Mouse (Mus musculus): ENCODE results near the gene Egfl6.

- TF ChIP-seq CTCF (IDR thresholded peaks at IDR 0.05; ENCODE audit: low read depth, low read length) (no peak), POLR2A (IDR thresholded peaks at IDR 0.05; ENCODE audit: extremely low read depth, insufficient read depth, low read length) (peak; percentile 60; the same call in 1 of the 2 replicates)
Observed at GRCm38 (mm10) chrX:166479365-166479983, 106.0 kb downstream of the Egfl6 start, which contains the start of gene Rab9.

Data from liver, adult 2 months (tissue).